Mouse (Mus musculus): Measurements from ENCODE around the gene Gm17079.
"Not testable (repeated sequence)": the region's sequence is repeated elsewhere in the genome, so short reads cannot be mapped to it uniquely, and the experiment has no call there.

The Gm17079 gene

DNA sequence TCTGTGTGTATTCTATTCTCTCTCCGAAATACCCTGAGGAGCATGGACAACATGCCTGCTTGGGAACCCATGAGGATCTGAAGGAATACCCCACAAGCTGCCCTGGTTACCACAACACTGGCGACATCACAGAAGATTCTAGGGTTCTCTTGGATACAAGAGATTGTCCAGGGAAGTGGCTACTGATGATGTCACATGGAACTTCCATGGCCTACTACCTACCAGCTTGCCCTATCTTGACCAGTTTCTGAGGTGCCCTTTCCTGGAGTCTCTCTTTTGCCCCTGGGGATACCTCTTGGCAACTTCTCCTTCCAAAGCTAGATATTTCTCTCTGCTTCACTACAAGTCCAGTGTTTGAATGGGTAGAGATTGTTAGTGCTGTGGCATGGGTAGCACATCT lies at the start of gene Gm17079:
Gene Gm17079, minus strand, starts transcription at position 101 of the 400 bp plus-strand sequence.
- not testable (repeated sequence) for DNase-seq (ENCODE audit: low spot score in 2 of 2)

DNA sequence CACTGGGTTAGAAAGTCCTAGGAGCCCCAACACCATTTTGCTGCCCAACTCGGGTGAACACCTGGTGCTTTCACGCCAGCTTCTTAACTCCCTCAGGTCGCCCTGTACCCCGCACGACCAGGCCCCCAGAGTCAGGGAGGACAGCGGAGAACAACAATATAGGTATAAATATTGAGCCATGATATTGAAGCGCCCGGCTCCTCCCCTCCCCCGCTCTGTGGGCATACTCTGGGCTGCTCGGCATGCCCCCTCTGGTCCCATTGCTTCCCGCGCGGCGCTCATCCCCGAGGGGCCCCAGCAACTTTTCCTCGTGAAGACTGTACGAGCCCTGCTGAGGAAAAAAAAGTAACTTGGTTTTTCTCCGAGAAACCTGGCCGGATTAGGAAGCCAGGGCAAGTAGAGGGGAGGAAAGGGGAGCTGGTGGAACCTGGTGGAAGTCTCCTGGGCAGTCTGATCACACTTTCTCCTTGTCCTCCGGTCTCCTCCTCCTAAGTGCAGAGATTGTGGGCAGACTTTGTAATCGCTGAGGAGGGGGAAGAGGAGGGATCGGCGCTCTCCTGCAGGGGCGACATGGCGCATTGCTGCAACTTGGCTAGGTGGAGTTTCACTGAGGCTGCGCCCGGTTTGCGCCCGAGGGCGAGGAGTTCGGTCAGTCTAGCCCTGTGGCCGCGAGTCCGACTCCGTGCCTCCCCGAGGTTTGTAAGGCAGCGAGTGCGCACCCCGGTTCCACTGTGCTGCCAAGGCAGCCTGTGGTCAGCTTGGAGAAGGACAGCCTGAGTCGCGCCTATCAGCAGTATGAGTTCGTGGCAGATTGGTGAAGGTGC lies 45.3 kb upstream of the Gm17079 start:
- DNase-seq (ENCODE audit: low spot score in 2 of 2): no peak

DNA sequence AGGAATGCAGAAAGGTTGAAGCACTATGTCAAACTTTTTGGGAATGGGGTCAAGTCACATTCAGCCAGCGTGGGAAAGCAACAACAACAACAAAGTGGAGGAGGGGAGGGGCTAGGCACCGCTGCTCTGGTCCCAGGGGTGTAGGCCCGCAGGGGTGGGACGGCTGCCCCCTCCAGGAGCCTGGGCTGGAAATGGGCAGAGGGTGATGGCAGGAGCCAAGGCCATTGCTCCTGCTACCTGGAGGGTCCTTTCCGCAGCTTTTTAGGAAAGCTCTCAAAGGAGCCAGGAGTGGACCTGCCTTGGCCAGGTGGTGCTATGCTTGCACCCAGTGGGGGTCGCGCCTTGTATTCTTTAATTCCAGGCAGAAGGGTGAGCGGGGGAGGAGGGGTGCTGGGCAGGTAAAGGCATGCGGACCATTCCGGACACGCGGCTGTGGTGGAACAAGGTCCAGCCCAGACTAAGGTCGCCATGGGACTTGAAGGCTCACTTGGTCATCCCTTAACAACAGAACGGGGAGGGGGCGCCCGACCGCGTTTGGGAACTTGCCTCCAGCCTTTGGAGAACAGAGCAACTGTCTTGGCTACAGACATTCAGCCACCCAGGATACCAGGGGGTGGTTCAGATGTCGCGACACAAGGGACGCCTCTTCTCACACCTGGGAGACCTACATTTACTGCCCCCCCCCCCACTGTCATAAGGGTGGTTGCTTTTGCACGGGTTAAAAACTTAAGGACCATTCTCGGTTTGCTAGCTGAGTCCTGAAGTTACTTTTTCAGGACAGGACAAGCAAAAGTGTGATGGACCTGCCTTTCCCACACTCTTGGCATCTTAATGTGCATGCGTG lies 44.1 kb upstream of the Gm17079 start:
- DNase-seq (ENCODE audit: low spot score in 2 of 2): no peak

DNA sequence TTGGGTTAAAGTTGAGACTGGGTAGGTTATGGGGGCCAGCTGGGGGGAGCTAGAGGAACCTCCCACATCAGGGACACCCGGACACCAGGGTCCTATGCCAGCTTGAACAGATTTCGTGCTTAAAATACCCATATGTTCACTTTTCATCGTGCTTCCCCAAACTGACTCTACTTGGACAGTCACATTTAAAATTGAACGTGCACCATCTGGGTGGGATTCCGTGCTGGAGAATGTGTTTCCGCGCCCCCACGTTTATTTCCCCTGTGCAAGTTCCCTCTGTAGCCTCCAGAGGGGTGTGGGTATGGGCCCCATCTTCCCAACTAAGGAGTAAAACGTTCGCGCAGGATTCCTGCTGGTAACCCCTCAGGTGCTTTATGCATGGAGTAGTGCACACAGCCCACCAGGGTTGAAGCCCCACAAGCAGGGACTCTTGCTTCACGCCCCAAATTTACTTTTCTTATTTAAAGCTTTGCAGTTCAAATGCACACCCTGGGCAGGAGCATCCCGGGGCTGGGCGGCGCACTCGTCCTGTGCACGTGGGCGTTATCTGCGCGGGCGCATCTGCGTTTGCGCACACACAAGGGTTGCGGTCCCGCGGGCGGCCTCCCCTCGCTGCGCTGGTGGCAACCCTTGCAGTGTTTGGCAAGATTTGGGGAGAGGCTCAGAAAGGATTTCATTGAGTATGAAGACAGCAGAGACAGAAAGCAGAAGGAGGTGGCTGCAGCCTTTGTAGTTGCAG lies 43.3 kb upstream of the Gm17079 start:
- no peak for DNase-seq (ENCODE audit: low spot score in 2 of 2)

DNA sequence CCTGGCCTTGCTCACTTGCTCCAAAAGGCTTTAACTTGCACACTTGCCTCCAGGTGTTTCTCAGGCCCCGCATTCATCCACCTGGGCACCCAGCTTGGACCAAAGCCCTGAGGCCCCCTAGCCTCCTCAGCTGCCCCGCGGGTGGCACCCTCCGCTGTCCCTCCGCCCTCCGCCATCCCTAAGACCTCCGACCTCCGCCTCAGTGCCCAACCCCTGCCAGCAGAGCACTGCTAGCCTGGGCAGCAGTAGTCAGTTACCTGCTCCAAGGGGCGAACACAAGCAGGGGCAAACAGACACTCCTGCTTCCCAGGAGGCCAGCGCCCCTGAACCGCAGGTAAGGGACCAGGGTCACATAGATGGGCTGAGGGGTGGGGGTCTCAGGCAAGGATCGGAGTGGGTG lies 42.7 kb upstream of the Gm17079 start:
- no peak for DNase-seq (ENCODE audit: low spot score in 2 of 2)

DNA sequence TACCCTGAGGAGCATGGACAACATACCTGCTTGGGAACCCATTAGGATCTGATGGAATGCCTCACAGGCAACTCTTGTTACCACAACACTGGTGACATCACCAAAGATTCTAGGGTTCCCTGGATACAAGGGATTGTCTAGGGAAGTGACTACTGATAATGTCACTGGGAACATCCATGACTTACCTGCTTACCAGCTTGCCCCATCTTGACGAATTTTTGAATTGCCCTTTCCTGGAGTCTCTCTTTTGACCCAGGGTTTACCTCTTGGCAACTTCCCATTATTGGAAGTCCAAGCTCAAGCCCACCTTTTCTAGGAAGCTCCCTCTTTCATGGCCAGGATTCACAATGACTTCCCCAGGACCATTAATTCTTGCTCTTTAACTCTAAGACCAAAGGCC lies 21.8 kb upstream of the Gm17079 start, which contains the start of gene Gm5800:
Gene Gm5800, minus strand, starts transcription at position 101 of the 400 bp plus-strand sequence.
- DNase-seq (ENCODE audit: low spot score in 2 of 2): no peak

DNA sequence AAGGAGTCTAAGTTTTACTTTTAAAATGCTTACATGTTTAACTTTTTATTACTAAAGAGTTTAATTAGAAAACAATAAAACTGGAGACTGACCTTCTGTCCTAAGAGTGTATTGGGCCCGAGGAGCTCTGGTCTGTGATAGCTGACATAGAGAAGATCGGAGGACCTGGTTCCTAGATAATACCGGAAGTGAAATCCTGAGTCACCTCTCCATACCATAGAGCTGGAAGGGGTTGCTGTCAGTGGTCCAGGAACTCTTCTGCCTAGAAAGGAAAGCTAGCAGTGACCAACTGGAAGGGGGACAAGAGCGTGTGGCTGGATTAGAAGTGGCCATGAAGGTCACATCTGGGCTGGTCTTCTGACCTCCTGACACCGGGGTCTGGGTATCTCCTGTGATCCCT lies 18.0 kb downstream of the Gm17079 start:
- no peak for DNase-seq (ENCODE audit: low spot score in 2 of 2)

All from natural killer cell, adult 2 months (primary cell).